Mouse (Mus musculus) left cerebral cortex, adult 6 months (tissue): Measurements from ENCODE around the gene Fabp3. TPM values are rescaled to one million over a fixed set of nuclear protein-coding genes. Genes with fewer than 3 reads are reported as not detected.

Experiments
- long read RNA-seq, 2 experiments: library from polyadenylated mRNA; unstranded; transcript quantifications; one replicate each; pipeline ENCODE4 v2.0.0; 2019 to 2020
- polyA plus RNA-seq: library from polyadenylated mRNA; unstranded; fragments of <200 nt; fragmentation: Nextera tagmentation; gene quantifications from 2 replicates; pipeline ENCODE4 v1.2.3, GENCODE M21; 2021

Gene Fabp3
- 376 and 391 TPM in 2 replicates for polyA plus RNA-seq
- long read RNA-seq, experiment 1, transcript Fabp3-201 (4 exons, 823 nt) = major isoform, 74 of 79 reads
- long read RNA-seq, experiment 1, partial matches to known transcripts = 2 of 79 reads
- long read RNA-seq, experiment 1, other reads (novel, unspliced or antisense) = 3 of 79 reads
- long read RNA-seq, experiment 2, transcript Fabp3-201 (4 exons, 823 nt) = major isoform, 305 of 318 reads
- long read RNA-seq, experiment 2, partial matches to known transcripts = 8 of 318 reads
- long read RNA-seq, experiment 2, other reads (novel, unspliced or antisense) = 5 of 318 reads

GRCm38 (mm10) chr4:130308231-130309081, at the start of gene Fabp3, which contains the start of gene Gm10570:
TSS of gene Fabp3 (plus strand) at chr4:130308595.
TSS of gene Gm10570 (minus strand) at chr4:130308674.

GRCm38 (mm10) chr4:130279105-130279504, 29.3 kb upstream of the Fabp3 start, which contains the start of gene Serinc2:
TSS of gene Serinc2 (minus strand) at chr4:130279205.

GRCm38 (mm10) chr4:130359486-130360237, 51.3 kb downstream of the Fabp3 start, which contains the start of the genes Zcchc17 and Snrnp40:
TSS of gene Zcchc17 (minus strand) at chr4:130359943.
TSS of gene Snrnp40 (plus strand) at chr4:130360132.

Other genes starting within 250 kb of the Fabp3 start
- gene Pef1, start 206.0 kb upstream of the Fabp3 start, polyA plus RNA-seq = 104 and 120 TPM in 2 replicates
- gene Hcrtr1, start 169.2 kb upstream of the Fabp3 start, polyA plus RNA-seq = 1.2 and 1.8 TPM in 2 replicates
- gene Tinagl1, start 133.5 kb upstream of the Fabp3 start, polyA plus RNA-seq = 7.3 and 7.6 TPM in 2 replicates
- not detected in 2 replicates for gene Gm853, start 86.2 kb upstream of the Fabp3 start, polyA plus RNA-seq
- 3.5 and 4.2 TPM in 2 replicates for gene Serinc2, start 29.4 kb upstream of the Fabp3 start, polyA plus RNA-seq
- gene Gm10570, start 79 bp downstream of the Fabp3 start, polyA plus RNA-seq = 1.8 and 2.9 TPM in 2 replicates
- 105 and 130 TPM in 2 replicates for gene Zcchc17, start 51.3 kb downstream of the Fabp3 start, polyA plus RNA-seq
- 33.1 and 40.8 TPM in 2 replicates for gene Snrnp40, start 51.5 kb downstream of the Fabp3 start, polyA plus RNA-seq